ENCODE assay signal across 22 mouse cellular contexts in the genomic region with DNA sequence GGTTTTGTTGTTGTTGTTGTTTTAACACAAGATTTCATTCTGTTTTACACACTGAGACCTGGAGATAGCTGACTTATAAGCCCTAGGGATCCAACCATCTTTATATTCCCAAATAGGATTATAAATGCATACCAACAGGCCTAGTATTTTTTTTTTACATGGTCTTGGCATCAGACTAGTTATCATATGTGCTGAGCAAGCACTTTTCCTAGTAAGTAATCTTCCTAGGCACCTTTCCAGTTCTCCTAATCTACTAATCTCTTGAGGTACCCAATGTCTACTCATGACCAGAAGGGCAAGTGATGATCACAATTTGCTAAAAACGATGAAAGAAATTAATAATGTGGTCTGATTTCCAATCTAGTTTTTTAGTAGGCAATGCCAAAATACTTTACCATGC.
A peak's percentile ranks its signal among the peaks of the same experiment; 100 is the strongest.
DNase-seq lines count a peak whose midpoint lies in the region; ATAC-seq and TF ChIP-seq lines count a peak whose summit lies in the region.
"Had no signal": no experiment of that assay in that cellular context is flagged by ENCODE, and none has a peak within 500 bp of the region (broad histone marks: within the 10 kb centered on the region; RNA-seq: fewer than 3 reads in every experiment).

No protein-coding gene starts in this region.

- H3K4me3 ChIP-seq in CH12.LX (replicated peaks in 1 of 3; ENCODE audit: low read depth in 2 of 3, low read length in 2 of 3, poor library complexity in 1 of 3) (peak overlapping the region in 2 of 3 experiments; percentile 57 to 61), ES-E14 (ENCODE audit: insufficient read depth in 1 of 2, low read depth in 1 of 2, low read length in 2 of 2, poor library complexity in 1 of 2, severe bottlenecking in 1 of 2) (no peak overlapping the region)
- H3K4me3 ChIP-seq in embryonic fibroblast, embryonic 13.5 days (ENCODE audit: insufficient read depth, low read length): no peak overlapping the region
- H3K4me3 ChIP-seq in lung, postnatal 0 days (ENCODE audit: low read depth, low read length): no peak overlapping the region
- H3K4me3 ChIP-seq: embryonic facial prominence, embryonic 10.5 days; embryonic facial prominence, embryonic 12.5 days; erythroblast, embryonic 14.5 days; forebrain, embryonic 10.5 days; forebrain, embryonic 12.5 days had no signal

- no peak for TF ChIP-seq POLR2A in CH12.LX (IDR thresholded peaks at IDR 0.05; ENCODE audit: low read depth, low read length)
- TF ChIP-seq POLR2A in embryonic fibroblast, embryonic 13.5 days (IDR thresholded peaks at IDR 0.05; ENCODE audit: low read depth, low read length): no peak

- TF ChIP-seq EP300 in CH12.LX (IDR thresholded peaks at IDR 0.05; ENCODE audit: low read length): no peak
- TF ChIP-seq EP300 in lung, postnatal 0 days (IDR thresholded peaks at IDR 0.05): no peak

- no peaks in the 10 kb centered on the region; the same call in 1 of the 2 replicates for H3K79me2 ChIP-seq in CH12.LX (replicated peaks; ENCODE audit: control insufficient read depth, extremely low read depth, insufficient read depth, poor library complexity, severe bottlenecking)

- TF ChIP-seq RAD21 in CH12.LX (IDR thresholded peaks at IDR 0.05; ENCODE audit: low read depth, low read length): no peak

- H3K27ac ChIP-seq in CH12.LX (ENCODE audit: insufficient read depth, low read depth) (no peak overlapping the region), ES-E14 (ENCODE audit: insufficient read depth, low read depth, low read length, poor library complexity, severe bottlenecking) (no peak overlapping the region)
- H3K27ac ChIP-seq in embryonic fibroblast, embryonic 13.5 days (ENCODE audit: insufficient read depth, low read length): peak overlapping the region; percentile 59
- no peak overlapping the region for H3K27ac ChIP-seq in lung, postnatal 0 days (ENCODE audit: low read length)
- H3K27ac ChIP-seq: embryonic facial prominence, embryonic 10.5 days; embryonic facial prominence, embryonic 12.5 days; forebrain, embryonic 10.5 days; forebrain, embryonic 12.5 days had no signal

- no peaks in the 10 kb centered on the region for H3K9me3 ChIP-seq in CH12.LX (replicated peaks; ENCODE audit: low read length)
- no peaks in the 10 kb centered on the region for H3K9me3 ChIP-seq in ES-E14 (ENCODE audit: control insufficient read depth, insufficient read depth, low read depth, low read length)
- no peaks in the 10 kb centered on the region for H3K9me3 ChIP-seq in lung, postnatal 0 days (ENCODE audit: low read length)
- H3K9me3 ChIP-seq: embryonic facial prominence, embryonic 10.5 days; embryonic facial prominence, embryonic 12.5 days; forebrain, embryonic 10.5 days; forebrain, embryonic 12.5 days had no signal

- H3K4me1 ChIP-seq in CH12.LX (ENCODE audit: control insufficient read depth in 1 of 2, insufficient read depth in 2 of 2) (peaks cover 3 to 30% of the 10 kb centered on the region in 2 experiments; a peak in 2 of 4 replicates), ES-E14 (ENCODE audit: control insufficient read depth in 2 of 2, insufficient read depth in 2 of 2, low read length in 2 of 2, poor library complexity in 1 of 2) (no peaks in the 10 kb centered on the region)
- H3K4me1 ChIP-seq in embryonic fibroblast, embryonic 13.5 days (ENCODE audit: control insufficient read depth, insufficient read depth, low read length): peaks cover 14% of the 10 kb centered on the region
- no peaks in the 10 kb centered on the region for H3K4me1 ChIP-seq in lung, postnatal 0 days (ENCODE audit: insufficient read depth, low read depth, low read length)
- H3K4me1 ChIP-seq: embryonic facial prominence, embryonic 10.5 days; forebrain, embryonic 12.5 days had no signal

- DNase-seq in CH12.LX (ENCODE audit: extremely low read depth) (no peak), ES-E14 (ENCODE audit: low read depth, low spot score) (no peak)
- no peak for DNase-seq in left cerebral cortex, adult 9 months (ENCODE audit: low spot score in 2 of 2)
- no peak for DNase-seq in lung, postnatal 0 days (ENCODE audit: low spot score)
- no peak for DNase-seq in urinary bladder, postnatal 10 days (ENCODE audit: low spot score)
- DNase-seq: adrenal gland, adult 8-10 months; adrenal gland, postnatal 14 days; adrenal gland, postnatal 36 days; cerebellum, adult 11-12 months; cerebellum, adult 2 months; cerebellum, adult 9-11 months; cerebellum, postnatal 14 days had no signal

- peaks cover 0 to 29% of the 10 kb centered on the region in 2 experiments for H3K36me3 ChIP-seq in CH12.LX (replicated peaks in 1 of 2; ENCODE audit: control insufficient read depth in 1 of 2, insufficient read depth in 1 of 2, low read length in 1 of 2)
- H3K36me3 ChIP-seq in ES-E14 (ENCODE audit: control insufficient read depth, insufficient read depth, low read length, poor library complexity, severe bottlenecking): no peaks in the 10 kb centered on the region
- H3K36me3 ChIP-seq in lung, postnatal 0 days (ENCODE audit: insufficient read depth, low read length): no peaks in the 10 kb centered on the region
- H3K36me3 ChIP-seq: embryonic facial prominence, embryonic 10.5 days; embryonic facial prominence, embryonic 12.5 days; forebrain, embryonic 10.5 days; forebrain, embryonic 12.5 days had no signal

- no peak for TF ChIP-seq CTCF in CH12.LX (conservative IDR thresholded peaks at IDR 0.05 in 1 of 2, IDR thresholded peaks at IDR 0.05 in 1 of 2; ENCODE audit: low read depth in 2 of 2, low read length in 2 of 2)
- TF ChIP-seq CTCF in embryonic fibroblast, embryonic 13.5 days (IDR thresholded peaks at IDR 0.05; ENCODE audit: borderline replicate concordance, insufficient read depth, low read length): no peak
- no peak for TF ChIP-seq CTCF in lung, postnatal 0 days (IDR thresholded peaks at IDR 0.05)

- dilution Hi-C loops in CH12.LX (cut with MboI; ENCODE audit: extremely low pct_ligation_motif_present, extremely low pct_unique_long_range_greater_than_20kb, low sequenced_read_pairs): no loop called here

- peak overlapping the region; percentile 66 for H3K9ac ChIP-seq in CH12.LX (ENCODE audit: insufficient read depth, low read depth)
- H3K9ac ChIP-seq in ES-E14 (ENCODE audit: insufficient read depth, low read depth, low read length, poor library complexity, severe bottlenecking): no peak overlapping the region
- H3K9ac ChIP-seq in lung, postnatal 0 days (replicated peaks; ENCODE audit: low read depth): no peak overlapping the region
- H3K9ac ChIP-seq: embryonic facial prominence, embryonic 12.5 days; forebrain, embryonic 12.5 days had no signal

- in situ Hi-C loops in CH12.LX (cut with MboI; ENCODE audit: low pct_ligation_motif_present, low pct_unique_long_range_greater_than_20kb, low sequenced_read_pairs) (no loop called here), ES-E14 (cut with MboI; ENCODE audit: low sequenced_read_pairs in 2 of 2, unreplicated experiment in 2 of 2) (no loop called here)

- no peak for ATAC-seq in lung, postnatal 0 days
- ATAC-seq: activated CD4-positive, CD25-positive, alpha-beta regulatory T cell, adult 4 months; forebrain, embryonic 14.5 days; forebrain, embryonic 16.5 days had no signal

- 85% methylated on average over 1 of the region's 1 CpGs for WGBS in lung, postnatal 0 days

- no peaks in the 10 kb centered on the region for H3K27me3 ChIP-seq in CH12.LX (replicated peaks)
- H3K27me3 ChIP-seq in lung, postnatal 0 days (replicated peaks; ENCODE audit: insufficient read depth, low read length): no peaks in the 10 kb centered on the region
- H3K27me3 ChIP-seq: embryonic facial prominence, embryonic 12.5 days; forebrain, embryonic 12.5 days; Patski had no signal

- peak overlapping the region; percentile 82 for H3K4me2 ChIP-seq in CH12.LX (ENCODE audit: insufficient read depth, low read depth, poor library complexity, severe bottlenecking)
- no peak overlapping the region for H3K4me2 ChIP-seq in lung, postnatal 0 days (replicated peaks; ENCODE audit: low read depth, low read length)
- H3K4me2 ChIP-seq: embryonic facial prominence, embryonic 12.5 days; forebrain, embryonic 12.5 days had no signal

TF ChIP-seq in CH12.LX, 34 proteins besides CTCF, POLR2A, EP300 and RAD21:
- TF ChIP-seq MAX (IDR thresholded peaks at IDR 0.05; ENCODE audit: low read length) (no peak), MAFK (IDR thresholded peaks at IDR 0.05; ENCODE audit: insufficient replicate concordance, low read length) (peak; percentile 87)

TF ChIP-seq in ES-E14, 5 proteins besides CTCF, POLR2A, EP300 and RAD21:
- TF ChIP-seq CHD2 (IDR thresholded peaks at IDR 0.05; ENCODE audit: low read depth, low read length) (no peak), ZNF384 (IDR thresholded peaks at IDR 0.05; ENCODE audit: low read depth, low read length) (no peak), MAFK (IDR thresholded peaks at IDR 0.05; ENCODE audit: insufficient read depth, low read depth, low read length) (peak; percentile 46; the same call in 1 of the 2 replicates)

Comparison
In these comparisons a context has a peak if more than half of its experiments do, and no peak if none do; other contexts are left out.
1. H3K4me3 ChIP-seq: peak in CH12.LX (2 of 3); none in ES-E14 (0 of 2), embryonic fibroblast, embryonic 13.5 days (single experiment) and lung, postnatal 0 days (single experiment).